Mouse (Mus musculus): Measurements from ENCODE around the gene Med6. TPM values are rescaled to one million over a fixed set of nuclear protein-coding genes. Genes with fewer than 3 reads are reported as not detected.

The Med6 gene
- polyA plus RNA-seq, 1 experiment from 2014 or later, result 45.7 TPM

DNA sequence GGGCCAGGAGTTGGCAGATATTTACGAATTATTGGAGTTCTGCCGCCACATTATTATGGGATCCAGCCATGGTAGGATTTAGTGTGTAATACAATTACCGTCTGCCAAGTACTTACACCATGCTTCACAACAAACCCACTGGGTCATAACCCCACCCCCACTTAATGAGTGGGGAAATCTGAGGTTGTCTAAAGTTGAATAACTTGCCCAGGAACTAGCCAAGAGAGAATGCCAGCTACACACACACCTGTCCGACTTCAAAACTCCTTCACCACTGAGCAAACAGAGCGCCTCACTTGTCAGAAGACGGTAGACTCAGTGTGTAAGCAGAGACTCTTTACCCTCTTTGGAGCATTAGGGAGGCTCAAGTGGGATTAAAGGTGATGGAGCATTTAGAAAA is 32.6 kb upstream of the Med6 start:
- H3K4me3 ChIP-seq (replicated peaks; ENCODE audit: low read length), result no peak overlapping the region
- H3K9me3 ChIP-seq (ENCODE audit: control insufficient read depth, low read length), result no peaks in the 10 kb centered on the region
- H3K36me3 ChIP-seq (replicated peaks; ENCODE audit: control insufficient read depth, insufficient read depth), result no peaks in the 10 kb centered on the region
- no peak for DNase-seq (ENCODE audit: low spot score)
- WGBS, result 89% methylated on average over 6 of the region's 6 CpGs
- ATAC-seq (ENCODE audit: low FRiP score), result no peak
- peaks cover 4% of the 10 kb centered on the region; the same call in 1 of the 2 replicates for H3K4me1 ChIP-seq (replicated peaks; ENCODE audit: control insufficient read depth, insufficient read depth, low read length)
- H3K4me2 ChIP-seq (replicated peaks), result no peak overlapping the region
- no peaks in the 10 kb centered on the region for H3K27me3 ChIP-seq (ENCODE audit: control insufficient read depth, insufficient read depth, low read length)
- no peak overlapping the region for H3K27ac ChIP-seq
- no peak overlapping the region for H3K9ac ChIP-seq

DNA sequence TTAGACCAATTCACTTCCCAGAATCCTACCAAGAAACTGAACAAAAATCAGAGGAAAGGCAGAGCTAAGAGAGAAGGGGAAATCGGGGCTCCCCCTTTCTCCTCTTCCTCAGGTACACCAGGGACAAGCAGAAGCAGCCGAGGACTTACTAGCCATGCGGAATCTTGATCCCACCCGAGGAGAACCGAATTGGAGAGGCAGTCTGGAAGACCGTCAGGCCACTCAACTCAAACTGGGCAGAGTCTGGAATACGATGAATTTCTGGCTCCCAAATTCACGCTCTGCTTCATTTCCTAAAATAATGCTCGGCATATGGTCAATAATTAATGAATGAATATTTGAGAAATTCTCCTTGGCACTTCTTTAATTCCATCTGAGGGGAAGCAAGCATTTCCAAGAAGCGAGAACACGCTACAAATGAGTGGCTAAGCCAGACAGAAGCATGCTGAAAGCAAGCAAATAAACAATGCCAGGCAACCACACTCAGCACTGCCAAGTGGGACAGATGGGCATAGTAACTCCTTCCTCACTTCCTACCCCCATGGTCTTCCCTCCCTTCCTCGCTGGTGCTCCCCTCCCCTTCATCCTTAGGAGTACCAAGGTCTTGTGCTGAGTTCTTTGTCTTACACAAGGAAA is 31.5 kb upstream of the Med6 start:
- H3K4me1 ChIP-seq (replicated peaks; ENCODE audit: control insufficient read depth, insufficient read depth, low read length), result no peaks in the 10 kb centered on the region
- H3K27ac ChIP-seq, result no peak overlapping the region
- H3K4me3 ChIP-seq (replicated peaks; ENCODE audit: low read length), result no peak overlapping the region
- H3K9ac ChIP-seq, result no peak overlapping the region
- WGBS, result 78% methylated on average over 12 of the region's 12 CpGs
- no peak for DNase-seq (ENCODE audit: low spot score)
- no peaks in the 10 kb centered on the region for H3K27me3 ChIP-seq (ENCODE audit: control insufficient read depth, insufficient read depth, low read length)
- H3K4me2 ChIP-seq (replicated peaks), result no peak overlapping the region
- H3K36me3 ChIP-seq (replicated peaks; ENCODE audit: control insufficient read depth, insufficient read depth), result no peaks in the 10 kb centered on the region
- no peak for ATAC-seq (ENCODE audit: low FRiP score)
- H3K9me3 ChIP-seq (ENCODE audit: control insufficient read depth, low read length), result no peaks in the 10 kb centered on the region

DNA sequence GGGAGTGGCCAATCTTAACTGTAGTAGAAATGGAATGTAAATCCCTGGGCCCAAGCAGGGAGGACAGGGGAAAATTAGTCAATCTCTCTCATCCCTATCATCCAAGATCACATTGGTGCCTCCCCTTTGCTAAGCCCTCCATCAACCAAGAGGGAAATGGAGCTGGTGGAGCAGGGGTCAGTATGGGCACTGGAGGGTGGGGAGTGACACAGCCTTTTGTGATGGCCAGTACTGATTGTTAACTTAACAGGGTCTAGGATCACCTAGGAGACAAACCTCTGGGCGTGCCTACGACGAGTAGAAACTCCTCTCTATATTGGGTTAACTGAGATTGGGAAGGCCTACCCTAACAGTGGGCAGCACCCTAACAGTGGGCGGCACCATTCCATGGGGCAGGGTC is 28.6 kb upstream of the Med6 start:
- Histone ChIP-seq H3K27me3 (ENCODE audit: control insufficient read depth, insufficient read depth, low read length) (no peaks in the 10 kb centered on the region), H3K9me3 (ENCODE audit: control insufficient read depth, low read length) (no peaks in the 10 kb centered on the region), H3K4me3 (replicated peaks; ENCODE audit: low read length) (no peak overlapping the region), H3K4me1 (replicated peaks; ENCODE audit: control insufficient read depth, insufficient read depth, low read length) (no peaks in the 10 kb centered on the region), H3K36me3 (replicated peaks; ENCODE audit: control insufficient read depth, insufficient read depth) (no peaks in the 10 kb centered on the region), H3K9ac (no peak overlapping the region), H3K4me2 (replicated peaks) (no peak overlapping the region), H3K27ac (no peak overlapping the region)
- DNase-seq (ENCODE audit: low spot score) (no peak), ATAC-seq (ENCODE audit: low FRiP score) (no peak)
- WGBS, result 70% methylated on average over 4 of the region's 4 CpGs

DNA sequence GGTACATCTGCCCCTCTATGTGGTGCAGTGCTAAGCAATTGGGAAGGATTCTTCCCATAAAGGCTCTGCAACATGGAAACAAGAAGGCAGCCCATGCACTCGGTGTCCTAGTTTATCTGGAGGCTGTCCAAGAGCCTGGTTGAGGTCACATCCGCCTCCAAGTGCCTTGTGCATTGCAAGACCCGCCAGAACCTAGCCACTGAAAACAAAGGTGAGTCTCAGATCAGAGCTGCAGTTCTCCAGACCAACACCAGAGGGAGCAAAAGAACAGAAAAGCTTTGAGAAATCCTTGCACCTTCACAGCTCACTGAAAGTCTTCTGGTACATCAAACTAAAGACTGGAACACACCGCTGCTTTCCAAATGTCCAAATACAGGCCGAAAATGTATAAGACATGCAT is 24.5 kb upstream of the Med6 start:
- ATAC-seq (ENCODE audit: low FRiP score) (no peak), DNase-seq (ENCODE audit: low spot score) (peak; percentile 93)
- Histone ChIP-seq H3K27me3 (ENCODE audit: control insufficient read depth, insufficient read depth, low read length) (no peaks in the 10 kb centered on the region), H3K9ac (no peak overlapping the region), H3K36me3 (replicated peaks; ENCODE audit: control insufficient read depth, insufficient read depth) (no peaks in the 10 kb centered on the region), H3K4me2 (replicated peaks) (no peak overlapping the region), H3K4me1 (replicated peaks; ENCODE audit: control insufficient read depth, insufficient read depth, low read length) (no peaks in the 10 kb centered on the region), H3K9me3 (ENCODE audit: control insufficient read depth, low read length) (no peaks in the 10 kb centered on the region), H3K4me3 (replicated peaks; ENCODE audit: low read length) (no peak overlapping the region), H3K27ac (no peak overlapping the region)
- 19% methylated on average over 5 of the region's 5 CpGs for WGBS

DNA sequence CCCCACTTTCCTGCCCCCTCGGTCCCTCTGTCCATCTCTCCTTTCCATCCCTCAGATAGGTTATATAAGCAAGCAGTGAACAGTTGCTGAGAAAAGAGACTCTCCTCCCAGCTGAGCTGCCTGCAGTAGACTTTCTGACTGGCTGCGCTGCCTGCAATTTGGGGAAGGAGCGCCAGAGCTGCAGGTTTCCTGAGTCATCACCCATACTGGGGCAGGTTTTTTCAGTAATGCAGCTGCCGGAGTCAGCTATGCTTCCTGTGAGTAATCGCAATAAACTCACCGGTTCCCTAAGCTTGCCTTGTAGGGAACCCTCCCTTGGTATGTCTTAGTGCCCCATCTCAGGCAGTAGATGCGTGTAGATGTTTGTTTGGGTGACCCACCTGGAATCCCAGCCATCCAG is 22.2 kb upstream of the Med6 start:
- ATAC-seq (ENCODE audit: low FRiP score) (no peak), DNase-seq (ENCODE audit: low spot score) (no peak)
- Histone ChIP-seq H3K4me3 (replicated peaks; ENCODE audit: low read length) (no peak overlapping the region), H3K4me2 (replicated peaks) (no peak overlapping the region), H3K27ac (no peak overlapping the region), H3K9ac (no peak overlapping the region), H3K9me3 (ENCODE audit: control insufficient read depth, low read length) (no peaks in the 10 kb centered on the region), H3K4me1 (replicated peaks; ENCODE audit: control insufficient read depth, insufficient read depth, low read length) (no peaks in the 10 kb centered on the region), H3K27me3 (ENCODE audit: control insufficient read depth, insufficient read depth, low read length) (no peaks in the 10 kb centered on the region), H3K36me3 (replicated peaks; ENCODE audit: control insufficient read depth, insufficient read depth) (no peaks in the 10 kb centered on the region)
- WGBS, result 66% methylated on average over 7 of the region's 7 CpGs

DNA sequence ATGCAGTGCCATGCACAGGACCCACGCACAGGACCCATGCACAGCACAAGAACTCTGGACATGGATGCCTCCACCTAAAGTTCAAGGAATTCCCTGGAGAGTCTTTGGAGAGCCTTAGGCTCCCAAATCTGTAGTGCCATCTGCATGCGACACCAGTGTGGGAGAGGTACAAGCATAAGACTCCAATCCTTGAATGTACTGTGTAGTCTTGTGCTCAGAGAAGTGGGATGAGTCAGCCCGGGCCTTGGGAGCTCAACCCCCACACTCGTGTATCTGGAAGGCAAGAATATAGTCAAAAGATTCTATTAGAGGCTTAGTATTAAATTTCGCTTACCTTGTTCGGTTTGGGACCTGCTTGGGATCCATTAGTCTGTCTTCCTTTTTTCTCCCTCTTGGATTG is 21.0 kb upstream of the Med6 start:
- H3K9me3 ChIP-seq (ENCODE audit: control insufficient read depth, low read length), result no peaks in the 10 kb centered on the region
- 88% methylated on average over 6 of the region's 6 CpGs for WGBS
- no peak for ATAC-seq (ENCODE audit: low FRiP score)
- no peaks in the 10 kb centered on the region for H3K4me1 ChIP-seq (replicated peaks; ENCODE audit: control insufficient read depth, insufficient read depth, low read length)
- no peak for DNase-seq (ENCODE audit: low spot score)
- no peak overlapping the region for H3K4me2 ChIP-seq (replicated peaks)
- H3K27me3 ChIP-seq (ENCODE audit: control insufficient read depth, insufficient read depth, low read length), result no peaks in the 10 kb centered on the region
- no peaks in the 10 kb centered on the region for H3K36me3 ChIP-seq (replicated peaks; ENCODE audit: control insufficient read depth, insufficient read depth)
- no peak overlapping the region for H3K27ac ChIP-seq
- H3K4me3 ChIP-seq (replicated peaks; ENCODE audit: low read length), result no peak overlapping the region
- no peak overlapping the region for H3K9ac ChIP-seq

DNA sequence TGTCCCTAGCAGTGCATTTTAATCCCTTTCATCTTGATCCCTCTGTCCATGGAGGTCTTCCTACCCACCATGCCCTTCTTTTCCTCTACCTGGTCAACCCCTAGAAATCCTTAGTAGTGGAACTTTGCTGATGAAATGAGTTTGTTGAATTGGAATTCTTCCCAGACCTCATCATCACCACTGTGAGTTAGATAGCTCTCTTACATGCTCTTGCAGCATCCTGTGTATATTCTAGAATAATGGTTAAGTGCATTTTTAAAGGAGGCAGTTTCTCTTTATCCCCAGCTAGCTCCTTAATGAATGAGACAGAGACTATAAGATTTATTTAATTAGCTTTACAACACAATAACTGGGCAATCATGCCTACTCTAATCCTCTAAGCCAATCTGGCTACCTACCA is 14.6 kb upstream of the Med6 start:
- H3K4me3 ChIP-seq (replicated peaks; ENCODE audit: low read length), result no peak overlapping the region
- DNase-seq (ENCODE audit: low spot score) (no peak), ATAC-seq (ENCODE audit: low FRiP score) (no peak)
- no peaks in the 10 kb centered on the region for H3K4me1 ChIP-seq (replicated peaks; ENCODE audit: control insufficient read depth, insufficient read depth, low read length)
- H3K4me2 ChIP-seq (replicated peaks), result no peak overlapping the region
- H3K9ac ChIP-seq, result no peak overlapping the region
- H3K27ac ChIP-seq, result no peak overlapping the region
- no peaks in the 10 kb centered on the region for H3K9me3 ChIP-seq (ENCODE audit: control insufficient read depth, low read length)
- H3K27me3 ChIP-seq (ENCODE audit: control insufficient read depth, insufficient read depth, low read length), result no peaks in the 10 kb centered on the region
- H3K36me3 ChIP-seq (replicated peaks; ENCODE audit: control insufficient read depth, insufficient read depth), result no peaks in the 10 kb centered on the region

DNA sequence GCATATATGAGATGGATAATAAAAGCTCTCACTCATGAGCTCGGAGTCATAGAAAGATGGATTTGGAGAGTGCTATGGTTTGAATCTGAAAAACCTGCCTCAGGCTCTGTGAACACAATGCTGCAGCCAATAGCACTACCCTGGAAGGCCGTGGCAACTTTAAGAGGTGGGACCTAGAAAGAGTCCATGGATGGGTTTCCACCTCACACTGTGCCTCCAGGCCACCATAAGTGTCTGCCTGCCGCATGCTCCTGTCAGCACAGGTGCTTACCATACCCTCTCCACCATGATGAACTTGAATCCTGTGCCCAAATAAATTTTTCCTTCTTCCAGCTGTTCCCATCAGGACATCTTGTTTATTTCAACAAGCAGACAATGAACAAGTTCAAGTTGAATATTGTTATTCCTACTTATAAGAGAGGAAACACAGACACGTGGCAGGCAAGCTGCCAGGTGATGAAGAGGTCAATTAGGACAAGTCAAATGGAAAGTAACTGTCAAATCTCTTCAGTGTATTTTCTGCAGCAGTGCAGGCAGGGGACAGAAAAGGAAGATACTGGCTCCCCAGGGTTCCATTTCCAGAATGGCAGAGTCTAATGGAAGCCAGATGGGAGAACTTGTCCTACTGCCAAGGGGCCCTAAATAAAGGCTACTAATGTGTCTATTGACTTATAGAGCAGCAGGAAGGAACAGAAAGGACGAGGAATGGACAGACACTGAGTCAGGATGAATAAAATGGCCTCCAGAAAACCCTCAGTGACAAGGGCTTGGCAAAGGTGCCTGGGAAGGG is 10.4 kb upstream of the Med6 start:
- WGBS, result 59% methylated on average over 5 of the region's 5 CpGs
- no peak for DNase-seq (ENCODE audit: low spot score)
- no peak overlapping the region for H3K27ac ChIP-seq
- no peaks in the 10 kb centered on the region for H3K27me3 ChIP-seq (ENCODE audit: control insufficient read depth, insufficient read depth, low read length)
- no peaks in the 10 kb centered on the region for H3K4me1 ChIP-seq (replicated peaks; ENCODE audit: control insufficient read depth, insufficient read depth, low read length)
- no peak for ATAC-seq (ENCODE audit: low FRiP score)
- H3K4me2 ChIP-seq (replicated peaks), result no peak overlapping the region
- no peaks in the 10 kb centered on the region for H3K36me3 ChIP-seq (replicated peaks; ENCODE audit: control insufficient read depth, insufficient read depth)
- no peaks in the 10 kb centered on the region for H3K9me3 ChIP-seq (ENCODE audit: control insufficient read depth, low read length)
- no peak overlapping the region for H3K9ac ChIP-seq
- H3K4me3 ChIP-seq (replicated peaks; ENCODE audit: low read length), result no peak overlapping the region

DNA sequence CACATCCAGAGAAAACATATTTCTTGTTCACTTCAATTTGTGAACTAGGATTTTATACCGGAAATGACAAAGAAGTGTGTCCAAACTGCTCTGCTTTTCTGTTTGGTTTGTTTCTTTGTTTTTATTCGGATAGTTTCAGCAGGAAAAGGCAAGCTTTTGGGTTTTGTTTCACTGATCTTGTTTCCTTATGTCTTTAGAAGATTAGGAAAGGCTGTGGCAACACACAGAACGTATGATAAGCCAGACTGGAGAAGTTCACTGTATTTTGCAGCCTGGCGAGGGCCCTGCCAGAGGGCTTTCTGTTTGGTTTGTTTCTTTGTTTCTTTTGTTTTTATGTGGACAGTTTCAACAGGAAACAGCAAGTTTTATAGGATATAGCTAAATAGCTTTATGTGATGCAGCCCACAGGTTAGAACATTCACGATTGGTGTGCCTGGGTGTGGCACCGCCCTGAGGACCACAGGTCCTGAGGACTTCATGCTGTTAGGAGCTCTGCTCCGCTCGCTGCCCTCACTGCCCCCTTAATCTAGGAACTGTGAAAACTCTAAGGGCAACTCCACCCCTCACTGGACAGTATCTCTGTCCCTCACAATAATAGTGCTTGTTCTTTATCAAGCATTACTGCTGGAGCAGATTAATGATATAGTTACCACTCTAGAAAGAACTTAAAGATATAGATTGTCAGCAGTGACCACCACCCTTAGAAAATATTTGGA is 1.9 kb upstream of the Med6 start:
- H3K4me1 ChIP-seq (replicated peaks; ENCODE audit: control insufficient read depth, insufficient read depth, low read length), result peaks cover 8% of the 10 kb centered on the region
- no peaks in the 10 kb centered on the region for H3K27me3 ChIP-seq (ENCODE audit: control insufficient read depth, insufficient read depth, low read length)
- DNase-seq (ENCODE audit: low spot score), result no peak
- WGBS, result 85% methylated on average over 8 of the region's 8 CpGs
- no peak for ATAC-seq (ENCODE audit: low FRiP score)
- H3K4me3 ChIP-seq (replicated peaks; ENCODE audit: low read length), result no peak overlapping the region
- H3K27ac ChIP-seq, result no peak overlapping the region
- H3K36me3 ChIP-seq (replicated peaks; ENCODE audit: control insufficient read depth, insufficient read depth), result no peaks in the 10 kb centered on the region
- no peak overlapping the region for H3K9ac ChIP-seq
- H3K4me2 ChIP-seq (replicated peaks), result no peak overlapping the region
- no peaks in the 10 kb centered on the region for H3K9me3 ChIP-seq (ENCODE audit: control insufficient read depth, low read length)

Measured in hindbrain, embryonic 14.5 days (tissue).